Mouse (Mus musculus) midbrain, embryonic 11.5 days (tissue): ENCODE measurements around the gene Dgki. TPM values are rescaled to one million over a fixed set of nuclear protein-coding genes. Genes with fewer than 3 reads are reported as not detected.

Experiments used
- ATAC-seq: fragments of 200-750 bp; cut with Nextera tagmentation; 2 replicates; pipeline ENCODE4 v1.8.0; 2017; ENCODE audit warnings: moderate TSS enrichment, moderate library complexity; ENCODE audit not compliant: low FRiP score
- DNase-seq: peaks from one replicate; pipeline ENCODE4 v3.0.0; 2015; ENCODE audit warnings: low spot score; ENCODE audit errors: missing footprints
- H3K27ac ChIP-seq: fragments of 300-500 bp; sonication (generic); 2 replicates; pipeline ENCODE4 v1.5.1; 2014; ENCODE audit warnings: low read depth, low read length
- H3K27me3 ChIP-seq: fragments of 300-500 bp; sonication (generic); 2 replicates; pipeline ENCODE4 v1.6.1; 2014; ENCODE audit warnings: mild to moderate bottlenecking, low read length, moderate library complexity, mixed read lengths; ENCODE audit not compliant: control insufficient read depth, insufficient read depth
- H3K36me3 ChIP-seq: fragments of 300-500 bp; sonication (generic); 2 replicates; pipeline ENCODE4 v1.6.1; 2014; ENCODE audit warnings: mild to moderate bottlenecking, low read length, moderate library complexity, mixed read lengths; ENCODE audit not compliant: control insufficient read depth, insufficient read depth
- H3K4me1 ChIP-seq: fragments of 300-500 bp; sonication (generic); 2 replicates; pipeline ENCODE4 v1.6.1; 2014; ENCODE audit warnings: low read length; ENCODE audit not compliant: control insufficient read depth, insufficient read depth
- H3K4me2 ChIP-seq: fragments of 300-500 bp; sonication (generic); 2 replicates; pipeline ENCODE4 v1.6.1; 2014; ENCODE audit warnings: mild to moderate bottlenecking, moderate library complexity
- H3K4me3 ChIP-seq: fragments of 300-500 bp; sonication (generic); 2 replicates; pipeline ENCODE4 v1.5.1; 2014; ENCODE audit warnings: low read depth, low read length
- H3K9ac ChIP-seq: fragments of 300-500 bp; sonication (generic); 2 replicates; pipeline ENCODE4 v1.6.1; 2014; ENCODE audit warnings: low read length
- H3K9me3 ChIP-seq: fragments of 300-500 bp; sonication (generic); 2 replicates; pipeline ENCODE4 v1.6.1; 2016; ENCODE audit warnings: low read length; ENCODE audit not compliant: control insufficient read depth
- WGBS: fragments of 180-500 bp; shearing (Covaris S2); extraction: QIAGEN DNeasy Blood & Tissue Kit; methylation state at CpG from one replicate; pipeline ENCODE4 v1.1.7; 2014; 5-methylcytosine and 5-hydroxymethylcytosine counted together
- polyA plus RNA-seq: library from polyadenylated mRNA; unstranded; fragments of >200 nt; fragmentation: Nextera tagmentation; extraction: Ambion mirVana; gene quantifications from 2 replicates; pipeline ENCODE4 v1.2.1, GENCODE M21; 2014

Gene Dgki
- polyA plus RNA-seq, 1 experiment from 2014 or later: 2.1 TPM

DNA sequence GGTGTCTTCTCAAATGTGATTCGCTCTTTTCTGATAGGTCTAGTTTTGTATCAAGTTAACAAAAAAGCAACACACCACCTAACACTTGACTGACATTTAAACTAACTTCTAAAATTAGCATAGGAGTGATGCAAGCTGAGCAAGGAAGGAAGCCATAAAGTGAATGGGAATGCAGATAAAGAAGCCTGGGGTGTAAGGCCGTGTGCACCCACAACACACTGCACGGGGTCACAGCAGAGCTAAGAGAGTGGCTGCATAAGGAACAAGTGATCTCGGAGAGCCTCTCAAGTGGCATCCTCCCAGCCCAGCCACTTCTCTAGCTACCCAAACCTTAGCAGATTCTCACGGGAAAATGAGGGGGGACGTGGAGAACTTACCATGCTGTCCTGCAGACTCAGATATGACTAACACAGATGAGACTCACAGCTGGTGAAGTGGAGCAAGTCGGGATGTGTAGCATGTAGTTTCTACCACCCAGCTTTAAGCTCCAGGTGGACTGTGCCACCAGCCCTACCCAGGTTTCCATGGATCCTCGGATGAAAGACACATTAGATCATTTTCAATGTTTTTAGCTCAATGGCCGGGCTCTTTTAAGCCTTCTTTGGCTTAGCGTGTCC is 38.6 kb downstream of the Dgki start:
- no peaks in the 10 kb centered on the region for H3K36me3 ChIP-seq
- no peaks in the 10 kb centered on the region for H3K27me3 ChIP-seq
- H3K9me3 ChIP-seq: no peaks in the 10 kb centered on the region
- H3K9ac ChIP-seq: no peak overlapping the region
- WGBS: 88% methylated on average over 10 of the region's 10 CpGs
- no peak for ATAC-seq
- no peaks in the 10 kb centered on the region for H3K4me1 ChIP-seq
- H3K4me3 ChIP-seq: no peak overlapping the region
- DNase-seq: no peak
- H3K4me2 ChIP-seq: no peak overlapping the region
- no peak overlapping the region for H3K27ac ChIP-seq

DNA sequence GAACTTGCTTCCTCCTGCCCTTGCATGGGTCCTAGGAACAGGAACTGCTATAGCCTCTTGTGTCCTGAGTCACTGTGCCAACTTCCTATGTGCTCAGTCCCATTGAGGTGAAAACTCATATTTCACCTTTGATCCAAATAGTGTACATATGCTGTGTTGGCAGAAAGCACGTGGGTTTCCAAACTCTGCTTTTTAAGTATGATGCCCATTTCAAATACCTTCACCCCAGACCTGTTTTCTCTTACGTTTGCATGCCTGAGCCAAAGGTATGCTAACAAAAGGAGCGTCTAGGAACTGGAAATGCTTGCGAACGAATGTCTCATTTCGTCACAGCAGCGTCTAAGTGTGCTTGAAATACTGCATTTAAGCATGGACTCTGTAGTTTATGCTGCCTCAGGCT is 41.3 kb downstream of the Dgki start:
- Histone ChIP-seq H3K9ac (no peak overlapping the region), H3K4me1 (no peaks in the 10 kb centered on the region), H3K4me3 (no peak overlapping the region), H3K36me3 (no peaks in the 10 kb centered on the region), H3K9me3 (no peaks in the 10 kb centered on the region), H3K4me2 (no peak overlapping the region), H3K27me3 (no peaks in the 10 kb centered on the region), H3K27ac (no peak overlapping the region)
- no peak for ATAC-seq
- no peak for DNase-seq
- 85% methylated on average over 7 of the region's 7 CpGs for WGBS

DNA sequence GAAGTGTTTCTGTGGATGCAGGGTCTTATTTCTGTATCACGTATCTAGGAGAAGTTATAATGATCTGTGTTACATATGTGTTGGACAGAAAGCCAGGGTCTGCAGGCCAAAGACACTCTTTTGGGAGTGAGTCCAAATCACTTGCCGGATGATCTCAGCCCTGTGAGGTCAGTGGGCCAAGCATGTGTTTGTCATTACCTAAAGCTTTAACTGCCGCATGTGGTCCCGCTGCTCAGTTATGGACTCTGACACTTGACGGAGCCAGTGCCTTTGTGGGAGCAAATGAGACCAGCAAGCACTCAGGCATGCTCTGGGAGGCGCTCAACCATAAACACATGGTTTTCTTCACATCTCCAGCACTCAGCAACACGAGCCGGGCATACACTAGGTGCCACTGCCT is 45.8 kb downstream of the Dgki start:
- DNase-seq: peak; percentile 82
- Histone ChIP-seq H3K9ac (no peak overlapping the region), H3K27me3 (no peaks in the 10 kb centered on the region), H3K27ac (no peak overlapping the region), H3K36me3 (no peaks in the 10 kb centered on the region), H3K4me2 (no peak overlapping the region), H3K9me3 (no peaks in the 10 kb centered on the region), H3K4me3 (no peak overlapping the region), H3K4me1 (no peaks in the 10 kb centered on the region)
- no peak for ATAC-seq
- WGBS: 68% methylated on average over 8 of the region's 8 CpGs

DNA sequence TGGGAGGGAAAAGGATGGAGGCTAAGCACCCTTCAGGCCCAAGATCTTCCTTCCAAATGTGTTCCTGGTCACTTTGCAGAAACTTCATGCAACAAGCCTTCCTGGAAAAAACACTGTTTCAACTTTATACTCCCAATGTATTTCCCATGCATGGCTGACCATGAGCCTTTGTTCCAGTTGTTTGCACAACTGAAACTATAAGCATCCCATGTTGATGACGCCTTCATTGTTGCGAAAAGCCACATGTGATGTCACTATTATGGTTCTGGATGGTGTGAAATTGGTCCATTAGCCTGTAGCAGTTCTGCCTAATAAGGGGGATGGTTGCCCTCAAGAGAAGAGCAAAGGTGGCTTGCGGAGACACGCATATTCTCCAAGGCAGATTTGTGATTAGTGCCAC is 47.4 kb downstream of the Dgki start:
- Histone ChIP-seq H3K27me3 (no peaks in the 10 kb centered on the region), H3K9me3 (no peaks in the 10 kb centered on the region), H3K27ac (no peak overlapping the region), H3K4me1 (no peaks in the 10 kb centered on the region), H3K36me3 (no peaks in the 10 kb centered on the region), H3K4me3 (no peak overlapping the region), H3K9ac (no peak overlapping the region), H3K4me2 (no peak overlapping the region)
- whole genome bisulfite sequencing: 93% methylated on average over 4 of the region's 4 CpGs
- no peak for DNase-seq
- no peak for ATAC-seq

DNA sequence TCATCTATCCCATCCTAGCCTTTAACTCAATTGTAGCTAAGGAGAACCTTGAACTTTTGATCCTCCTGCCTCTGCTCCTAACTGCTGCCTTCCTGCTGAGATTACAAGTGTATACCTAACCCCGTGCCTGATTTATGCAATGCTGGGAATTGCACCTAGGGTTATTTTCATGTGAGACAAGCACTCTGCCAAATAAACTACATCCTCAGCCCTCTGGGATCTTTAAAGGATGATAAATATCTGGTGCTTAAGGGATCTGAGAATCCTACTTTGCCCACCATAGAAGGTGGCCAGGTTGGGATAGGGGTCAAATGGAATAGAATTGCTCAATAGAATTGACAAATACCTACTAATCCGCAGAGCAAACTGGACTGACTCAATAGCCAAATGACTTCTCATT is 49.3 kb downstream of the Dgki start:
- DNase-seq (no peak), ATAC-seq (no peak)
- Histone ChIP-seq H3K4me2 (no peak overlapping the region), H3K4me1 (no peaks in the 10 kb centered on the region), H3K4me3 (no peak overlapping the region), H3K9ac (no peak overlapping the region), H3K36me3 (no peaks in the 10 kb centered on the region), H3K27ac (no peak overlapping the region), H3K27me3 (no peaks in the 10 kb centered on the region), H3K9me3 (no peaks in the 10 kb centered on the region)
- WGBS: 85% methylated on average over 2 of the region's 2 CpGs

DNA sequence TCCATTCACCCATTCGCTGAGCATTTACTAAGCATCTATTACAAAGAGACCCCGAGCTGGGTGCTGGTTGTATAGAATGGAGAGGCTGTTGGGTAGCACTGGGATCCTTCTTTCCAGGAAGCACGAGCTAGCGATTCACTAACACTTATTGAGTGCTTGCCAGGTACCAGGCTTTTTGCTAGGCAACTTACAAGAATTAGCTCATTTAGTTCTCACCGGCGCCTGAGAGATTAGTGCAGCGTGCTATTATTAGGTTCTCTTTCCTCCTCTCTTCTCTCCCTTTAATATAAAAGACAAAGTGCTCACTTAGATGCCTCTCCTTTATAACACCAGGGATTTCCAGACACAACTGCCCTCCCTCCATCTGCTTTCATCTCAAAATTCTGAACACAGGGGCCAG is 54.2 kb downstream of the Dgki start:
- no peaks in the 10 kb centered on the region for H3K36me3 ChIP-seq
- H3K27me3 ChIP-seq: no peaks in the 10 kb centered on the region
- H3K4me2 ChIP-seq: no peak overlapping the region
- WGBS: 71% methylated on average over 7 of the region's 7 CpGs
- H3K27ac ChIP-seq: no peak overlapping the region
- peaks cover 2% of the 10 kb centered on the region for H3K4me1 ChIP-seq
- ATAC-seq (no peak), DNase-seq (no peak)
- no peak overlapping the region for H3K9ac ChIP-seq
- no peaks in the 10 kb centered on the region for H3K9me3 ChIP-seq
- no peak overlapping the region for H3K4me3 ChIP-seq

DNA sequence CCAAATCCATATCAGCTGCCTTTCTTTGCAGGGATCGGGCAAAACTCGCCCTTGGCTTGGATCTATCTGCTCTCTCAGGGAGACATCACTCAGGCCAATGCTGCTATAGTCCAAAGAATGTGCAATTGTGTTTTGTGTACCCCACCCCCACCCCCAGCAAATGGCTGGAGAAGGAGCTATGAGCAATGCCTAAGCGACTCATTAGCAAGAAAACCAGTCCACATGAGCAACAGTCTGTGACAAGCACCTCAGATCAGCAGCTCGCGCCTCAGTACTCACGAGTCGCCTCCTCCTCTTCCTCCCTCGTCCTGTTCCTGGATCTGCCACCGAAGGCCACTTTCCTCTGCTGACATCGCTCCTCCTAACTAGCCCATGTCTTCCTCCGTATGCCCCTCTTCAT is 55.9 kb downstream of the Dgki start:
- H3K9ac ChIP-seq: no peak overlapping the region
- H3K4me2 ChIP-seq: no peak overlapping the region
- ATAC-seq (no peak), DNase-seq (no peak)
- WGBS: 84% methylated on average over 11 of the region's 11 CpGs
- no peak overlapping the region for H3K27ac ChIP-seq
- H3K36me3 ChIP-seq: no peaks in the 10 kb centered on the region
- no peaks in the 10 kb centered on the region for H3K9me3 ChIP-seq
- H3K27me3 ChIP-seq: no peaks in the 10 kb centered on the region
- H3K4me1 ChIP-seq: peaks cover 2% of the 10 kb centered on the region
- no peak overlapping the region for H3K4me3 ChIP-seq

DNA sequence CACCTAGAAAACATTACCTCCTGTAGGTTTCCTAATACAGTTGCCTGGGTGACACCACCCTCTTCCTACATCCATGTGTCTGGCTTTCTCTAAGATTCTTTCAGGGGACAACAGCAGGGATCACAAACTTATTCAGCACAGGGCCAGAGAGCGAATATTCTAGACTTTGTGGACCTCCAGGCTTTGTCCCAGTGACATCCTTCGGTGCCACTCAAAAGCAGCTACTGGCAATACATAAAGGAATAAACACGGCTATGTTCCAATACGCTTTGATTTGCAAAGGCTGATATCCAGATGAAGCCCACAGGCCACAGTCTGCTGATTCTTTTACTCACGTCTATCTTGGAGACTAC is 57.2 kb downstream of the Dgki start:
- Histone ChIP-seq H3K4me2 (no peak overlapping the region), H3K36me3 (no peaks in the 10 kb centered on the region), H3K27me3 (no peaks in the 10 kb centered on the region), H3K4me3 (no peak overlapping the region), H3K4me1 (peaks cover 2% of the 10 kb centered on the region), H3K27ac (no peak overlapping the region), H3K9ac (no peak overlapping the region), H3K9me3 (no peaks in the 10 kb centered on the region)
- ATAC-seq: no peak
- 37% methylated on average over 5 of the region's 5 CpGs for WGBS
- DNase-seq: peak; percentile 87

DNA sequence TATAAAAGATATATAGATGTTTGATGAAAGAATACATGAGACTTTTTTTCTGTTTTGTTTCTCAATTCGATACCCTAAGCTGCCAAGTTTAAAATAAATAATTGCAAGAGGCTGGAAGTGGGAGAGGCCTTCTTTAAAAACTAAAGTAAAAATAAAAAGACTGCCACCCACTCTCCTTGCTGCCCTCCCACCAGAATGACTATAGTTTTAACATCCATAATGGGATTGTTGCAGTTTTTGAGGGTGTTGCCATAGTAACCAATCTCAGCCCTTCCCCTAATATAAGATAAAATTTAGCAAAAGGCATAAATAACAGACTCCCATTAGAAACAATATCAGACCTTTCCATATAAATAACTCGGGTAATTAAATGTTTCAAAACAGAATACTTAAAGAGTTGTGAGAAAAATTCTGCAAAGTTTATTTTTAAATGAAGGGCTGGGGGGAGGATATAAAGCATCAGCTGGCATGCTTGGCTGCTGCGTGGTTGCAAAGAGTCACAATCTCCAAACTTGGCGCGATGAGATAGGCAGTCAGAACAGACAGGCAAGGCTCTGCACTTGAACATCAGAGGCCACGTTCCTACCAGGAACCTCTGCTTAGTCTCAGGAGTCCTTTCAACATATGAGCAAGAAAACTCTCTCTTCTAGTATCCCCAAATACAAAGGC is 57.8 kb downstream of the Dgki start:
- H3K4me3 ChIP-seq: no peak overlapping the region
- H3K36me3 ChIP-seq: no peaks in the 10 kb centered on the region
- 46% methylated on average over 6 of the region's 6 CpGs for WGBS
- no peak overlapping the region for H3K27ac ChIP-seq
- no peak for DNase-seq
- H3K4me2 ChIP-seq: no peak overlapping the region
- H3K9me3 ChIP-seq: no peaks in the 10 kb centered on the region
- H3K9ac ChIP-seq: no peak overlapping the region
- no peaks in the 10 kb centered on the region for H3K27me3 ChIP-seq
- no peak for ATAC-seq
- H3K4me1 ChIP-seq: peaks cover 2% of the 10 kb centered on the region
